Mouse (Mus musculus) hindbrain, embryonic 10.5 days (tissue): Measurements from ENCODE around the gene Gatad1. TPM values are rescaled to one million over a fixed set of nuclear protein-coding genes. Genes with fewer than 3 reads are reported as not detected.
"Not testable (repeated sequence)": the region's sequence is repeated elsewhere in the genome, so short reads cannot be mapped to it uniquely, and the experiment has no call there.

Experiments
- DNase-seq: peaks from one replicate; pipeline ENCODE4 v3.0.0-alpha.2; 2017; ENCODE audit warnings: low spot score
- H3K27ac ChIP-seq: fragments of 300-500 bp; sonication (generic); 2 replicates; pipeline ENCODE4 v1.5.1; 2016; ENCODE audit warnings: mild to moderate bottlenecking, moderate library complexity
- H3K27me3 ChIP-seq: fragments of 300-500 bp; sonication (generic); 2 replicates; pipeline ENCODE4 v1.6.1; 2016; ENCODE audit warnings: mild to moderate bottlenecking; ENCODE audit not compliant: poor library complexity, insufficient read depth, severe bottlenecking
- H3K36me3 ChIP-seq: fragments of 300-500 bp; sonication (generic); 2 replicates; pipeline ENCODE4 v1.6.1; 2016; ENCODE audit warnings: mild to moderate bottlenecking, moderate library complexity
- H3K4me1 ChIP-seq: fragments of 300-500 bp; sonication (generic); replicated peaks from 2 replicates; pipeline ENCODE4 v1.6.1; 2016; ENCODE audit warnings: mild to moderate bottlenecking
- H3K4me3 ChIP-seq: fragments of 300-500 bp; sonication (generic); 2 replicates; pipeline ENCODE4 v1.5.1; 2016; ENCODE audit warnings: mild to moderate bottlenecking, moderate library complexity
- H3K9me3 ChIP-seq: fragments of 300-500 bp; sonication (generic); 2 replicates; pipeline ENCODE4 v1.6.1; 2016; ENCODE audit warnings: mild to moderate bottlenecking, moderate library complexity
- WGBS: fragments of 180-500 bp; shearing (Covaris S2); methylation state at CpG from one replicate; pipeline ENCODE4 v1.1.7; 2016; 5-methylcytosine and 5-hydroxymethylcytosine counted together
- polyA plus RNA-seq: library from polyadenylated mRNA; unstranded; fragments of >200 nt; fragmentation: Nextera tagmentation; extraction: Ambion mirVana; gene quantifications from 2 replicates; pipeline ENCODE4 v1.2.1, GENCODE M21; 2016

Gatad1 gene
- polyA plus RNA-seq, result 76.4 and 78.7 TPM in 2 replicates

- Histone ChIP-seq H3K9me3 (no peaks in the 10 kb centered on the region), H3K27ac (no peak within 1 kb of the TSS), H3K4me1 (no peaks in the 10 kb centered on the region), H3K27me3 (no peaks in the 10 kb centered on the region), H3K4me3 (no peak within 1 kb of the TSS), H3K36me3 (no peaks in the 10 kb centered on the region)
- no peak for DNase-seq
- WGBS, result 83% methylated on average over 5 of the region's 5 CpGs
These were observed at the start of gene Gatad1 for GRCm38 (mm10) chr5:3657085-3657484. TSS of gene Gatad1 (minus strand) at chr5:3657185.

GRCm38 (mm10) chr5:3702180-3702579 is 45.2 kb upstream of the Gatad1 start:
- no peaks in the 10 kb centered on the region for H3K9me3 ChIP-seq
- no peak for DNase-seq
- WGBS, result 84% methylated on average over 4 of the region's 4 CpGs
- no peaks in the 10 kb centered on the region for H3K27me3 ChIP-seq
- no peaks in the 10 kb centered on the region for H3K4me1 ChIP-seq
- H3K4me3 ChIP-seq, result no peak overlapping the region
- H3K36me3 ChIP-seq, result peaks cover 63% of the 10 kb centered on the region
- no peak overlapping the region for H3K27ac ChIP-seq

GRCm38 (mm10) chr5:3700025-3700424 is 43.0 kb upstream of the Gatad1 start:
- no peak overlapping the region for H3K27ac ChIP-seq
- no peaks in the 10 kb centered on the region for H3K27me3 ChIP-seq
- no peak for DNase-seq
- peaks cover 78% of the 10 kb centered on the region for H3K36me3 ChIP-seq
- no peaks in the 10 kb centered on the region for H3K9me3 ChIP-seq
- H3K4me3 ChIP-seq, result no peak overlapping the region
- H3K4me1 ChIP-seq, result no peaks in the 10 kb centered on the region
- 94% methylated on average over 5 of the region's 5 CpGs for WGBS

- Histone ChIP-seq H3K4me1 (no peaks in the 10 kb centered on the region), H3K27me3 (no peaks in the 10 kb centered on the region), H3K36me3 (peaks cover 93% of the 10 kb centered on the region), H3K9me3 (no peaks in the 10 kb centered on the region), H3K4me3 (no peak overlapping the region), H3K27ac (no peak overlapping the region)
- no peak for DNase-seq
- WGBS, result 90% methylated on average over 3 of the region's 3 CpGs
These were observed 39.0 kb upstream of the Gatad1 start for GRCm38 (mm10) chr5:3696031-3696430.

- WGBS, result 92% methylated on average over 4 of the region's 4 CpGs
- DNase-seq, result no peak
- H3K4me3 ChIP-seq, result no peak overlapping the region
- H3K27me3 ChIP-seq, result no peaks in the 10 kb centered on the region
- H3K9me3 ChIP-seq, result no peaks in the 10 kb centered on the region
- H3K27ac ChIP-seq, result no peak overlapping the region
- peaks cover 86% of the 10 kb centered on the region for H3K36me3 ChIP-seq
- H3K4me1 ChIP-seq, result no peaks in the 10 kb centered on the region
These were observed 38.2 kb upstream of the Gatad1 start for GRCm38 (mm10) chr5:3695191-3695590.

- no peak overlapping the region for H3K27ac ChIP-seq
- H3K4me1 ChIP-seq, result no peaks in the 10 kb centered on the region
- H3K36me3 ChIP-seq, result peaks cover 89% of the 10 kb centered on the region
- H3K27me3 ChIP-seq, result no peaks in the 10 kb centered on the region
- H3K4me3 ChIP-seq, result no peak overlapping the region
- no peak for DNase-seq
- no peaks in the 10 kb centered on the region for H3K9me3 ChIP-seq
- 92% methylated on average over 9 of the region's 9 CpGs for WGBS
These were observed 36.0 kb upstream of the Gatad1 start for GRCm38 (mm10) chr5:3692956-3693355.

GRCm38 (mm10) chr5:3691283-3691682 is 34.3 kb upstream of the Gatad1 start:
- no peaks in the 10 kb centered on the region for H3K27me3 ChIP-seq
- H3K36me3 ChIP-seq, result peaks cover 72% of the 10 kb centered on the region
- H3K9me3 ChIP-seq, result no peaks in the 10 kb centered on the region
- no peak overlapping the region for H3K4me3 ChIP-seq
- WGBS, result 97% methylated on average over 3 of the region's 3 CpGs
- no peak overlapping the region for H3K27ac ChIP-seq
- no peak for DNase-seq
- no peaks in the 10 kb centered on the region for H3K4me1 ChIP-seq

- no peak overlapping the region for H3K27ac ChIP-seq
- no peak overlapping the region for H3K4me3 ChIP-seq
- no peaks in the 10 kb centered on the region for H3K9me3 ChIP-seq
- H3K27me3 ChIP-seq, result no peaks in the 10 kb centered on the region
- peaks cover 43% of the 10 kb centered on the region for H3K36me3 ChIP-seq
- WGBS, result 93% methylated on average over 8 of the region's 8 CpGs
- DNase-seq, result no peak
- H3K4me1 ChIP-seq, result no peaks in the 10 kb centered on the region
These were observed 31.3 kb upstream of the Gatad1 start for GRCm38 (mm10) chr5:3688298-3688697.

GRCm38 (mm10) chr5:3669938-3670554 is 13.1 kb upstream of the Gatad1 start:
- DNase-seq, result no peak
- H3K27ac ChIP-seq, result no peak overlapping the region
- no peaks in the 10 kb centered on the region for H3K9me3 ChIP-seq
- H3K36me3 ChIP-seq, result no peaks in the 10 kb centered on the region
- H3K4me1 ChIP-seq, result no peaks in the 10 kb centered on the region
- H3K4me3 ChIP-seq, result no peak overlapping the region
- no peaks in the 10 kb centered on the region for H3K27me3 ChIP-seq
- WGBS, result 90% methylated on average over 6 of the region's 6 CpGs

GRCm38 (mm10) chr5:3666585-3666984 is 9.6 kb upstream of the Gatad1 start:
- Histone ChIP-seq H3K4me3 (no peak overlapping the region), H3K27ac (no peak overlapping the region), H3K36me3 (no peaks in the 10 kb centered on the region), H3K4me1 (no peaks in the 10 kb centered on the region), H3K9me3 (no peaks in the 10 kb centered on the region), H3K27me3 (no peaks in the 10 kb centered on the region)
- no peak for DNase-seq
- WGBS, result 86% methylated on average over 12 of the region's 12 CpGs

GRCm38 (mm10) chr5:3665225-3665624 is 8.2 kb upstream of the Gatad1 start:
- H3K9me3 ChIP-seq, result no peaks in the 10 kb centered on the region
- no peak overlapping the region for H3K4me3 ChIP-seq
- no peak overlapping the region for H3K27ac ChIP-seq
- H3K36me3 ChIP-seq, result no peaks in the 10 kb centered on the region
- H3K27me3 ChIP-seq, result no peaks in the 10 kb centered on the region
- H3K4me1 ChIP-seq, result no peaks in the 10 kb centered on the region
- 91% methylated on average over 2 of the region's 2 CpGs for WGBS
- DNase-seq, result no peak

- Histone ChIP-seq H3K9me3 (no peaks in the 10 kb centered on the region), H3K4me1 (no peaks in the 10 kb centered on the region), H3K4me3 (no peak overlapping the region), H3K27me3 (no peaks in the 10 kb centered on the region), H3K27ac (no peak overlapping the region), H3K36me3 (no peaks in the 10 kb centered on the region)
- WGBS, result 92% methylated on average over 4 of the region's 4 CpGs
- DNase-seq, result no peak
These were observed 3.2 kb downstream of the Gatad1 start for GRCm38 (mm10) chr5:3653801-3654200.

GRCm38 (mm10) chr5:3652903-3653575 is 3.9 kb downstream of the Gatad1 start:
- WGBS, result 95% methylated on average over 19 of the region's 25 CpGs
- not testable (repeated sequence) for DNase-seq

More at GRCm38 (mm10) chr5:3652903-3653575, 3.9 kb downstream of the Gatad1 start:
- not testable (repeated sequence) for H3K9me3 ChIP-seq, H3K36me3 ChIP-seq, H3K4me3 ChIP-seq, H3K4me1 ChIP-seq, H3K27ac ChIP-seq, H3K27me3 ChIP-seq
